Mouse (Mus musculus): ENCODE results near the gene Il31ra.

- TF ChIP-seq POLR2A (IDR thresholded peaks at IDR 0.05; ENCODE audit: insufficient read length, low read depth) (no peak), TCF12 (IDR thresholded peaks at IDR 0.05; ENCODE audit: insufficient read depth, poor library complexity, severe bottlenecking) (no peak), MYOD1 (IDR thresholded peaks at IDR 0.05; ENCODE audit: control insufficient read depth in 1 of 3, insufficient read length in 2 of 3, low read depth in 2 of 3) (no peak), MYOG (IDR thresholded peaks at IDR 0.05; ENCODE audit: control insufficient read depth in 1 of 3, insufficient read depth in 1 of 3, insufficient read length in 2 of 3, low read depth in 2 of 3) (no peak), E2F4 (IDR thresholded peaks at IDR 0.05; ENCODE audit: insufficient read depth) (no peak), MAX (IDR thresholded peaks at IDR 0.05; ENCODE audit: low read depth) (no peak), REST (IDR thresholded peaks at IDR 0.05; ENCODE audit: insufficient read depth, insufficient read length) (no peak), TCF3 (IDR thresholded peaks at IDR 0.05; ENCODE audit: insufficient read length, low read depth) (no peak), CEBPB (IDR thresholded peaks at IDR 0.05; ENCODE audit: insufficient read depth, poor library complexity, severe bottlenecking) (no peak), USF1 (IDR thresholded peaks at IDR 0.05; ENCODE audit: low read depth) (no peak), POLR2AphosphoS2 (IDR thresholded peaks at IDR 0.05; ENCODE audit: insufficient read length, low read depth) (no peak), SRF (IDR thresholded peaks at IDR 0.05; ENCODE audit: control insufficient read depth, insufficient read length, low read depth) (no peak)
These were observed 60.6 kb downstream of the Il31ra start for GRCm38 (mm10) chr13:112533556-112533955.
